Mouse (Mus musculus) midbrain, embryonic 11.5 days (tissue): ENCODE data around the gene Gm21954. TPM values are rescaled to one million over a fixed set of nuclear protein-coding genes. Genes with fewer than 3 reads are reported as not detected.

Source experiments
- ATAC-seq: fragments of 200-750 bp; cut with Nextera tagmentation; 2 replicates; pipeline ENCODE4 v1.8.0; 2017; ENCODE audit warnings: moderate TSS enrichment, moderate library complexity; ENCODE audit not compliant: low FRiP score
- DNase-seq: peaks from one replicate; pipeline ENCODE4 v3.0.0; 2015; ENCODE audit warnings: low spot score; ENCODE audit errors: missing footprints
- H3K27ac ChIP-seq: fragments of 300-500 bp; sonication (generic); 2 replicates; pipeline ENCODE4 v1.5.1; 2014; ENCODE audit warnings: low read depth, low read length
- H3K27me3 ChIP-seq: fragments of 300-500 bp; sonication (generic); 2 replicates; pipeline ENCODE4 v1.6.1; 2014; ENCODE audit warnings: mild to moderate bottlenecking, low read length, moderate library complexity, mixed read lengths; ENCODE audit not compliant: control insufficient read depth, insufficient read depth
- H3K36me3 ChIP-seq: fragments of 300-500 bp; sonication (generic); 2 replicates; pipeline ENCODE4 v1.6.1; 2014; ENCODE audit warnings: mild to moderate bottlenecking, low read length, moderate library complexity, mixed read lengths; ENCODE audit not compliant: control insufficient read depth, insufficient read depth
- H3K4me1 ChIP-seq: fragments of 300-500 bp; sonication (generic); 2 replicates; pipeline ENCODE4 v1.6.1; 2014; ENCODE audit warnings: low read length; ENCODE audit not compliant: control insufficient read depth, insufficient read depth
- H3K4me2 ChIP-seq: fragments of 300-500 bp; sonication (generic); 2 replicates; pipeline ENCODE4 v1.6.1; 2014; ENCODE audit warnings: mild to moderate bottlenecking, moderate library complexity
- H3K4me3 ChIP-seq: fragments of 300-500 bp; sonication (generic); 2 replicates; pipeline ENCODE4 v1.5.1; 2014; ENCODE audit warnings: low read depth, low read length
- H3K9ac ChIP-seq: fragments of 300-500 bp; sonication (generic); 2 replicates; pipeline ENCODE4 v1.6.1; 2014; ENCODE audit warnings: low read length
- H3K9me3 ChIP-seq: fragments of 300-500 bp; sonication (generic); 2 replicates; pipeline ENCODE4 v1.6.1; 2016; ENCODE audit warnings: low read length; ENCODE audit not compliant: control insufficient read depth
- WGBS: fragments of 180-500 bp; shearing (Covaris S2); extraction: QIAGEN DNeasy Blood & Tissue Kit; methylation state at CpG from one replicate; pipeline ENCODE4 v1.1.7; 2014; 5-methylcytosine and 5-hydroxymethylcytosine counted together
- polyA plus RNA-seq: library from polyadenylated mRNA; unstranded; fragments of >200 nt; fragmentation: Nextera tagmentation; extraction: Ambion mirVana; gene quantifications from 2 replicates; pipeline ENCODE4 v1.2.1, GENCODE M21; 2014

Gene Gm21954
- not detected in 2 replicates for polyA plus RNA-seq

GRCm38 (mm10) chr3:55472110-55472509 is at the start of gene Gm21954:
Gene Gm21954, minus strand, starts transcription at chr3:55472210.
- no peak for ATAC-seq

DNA sequence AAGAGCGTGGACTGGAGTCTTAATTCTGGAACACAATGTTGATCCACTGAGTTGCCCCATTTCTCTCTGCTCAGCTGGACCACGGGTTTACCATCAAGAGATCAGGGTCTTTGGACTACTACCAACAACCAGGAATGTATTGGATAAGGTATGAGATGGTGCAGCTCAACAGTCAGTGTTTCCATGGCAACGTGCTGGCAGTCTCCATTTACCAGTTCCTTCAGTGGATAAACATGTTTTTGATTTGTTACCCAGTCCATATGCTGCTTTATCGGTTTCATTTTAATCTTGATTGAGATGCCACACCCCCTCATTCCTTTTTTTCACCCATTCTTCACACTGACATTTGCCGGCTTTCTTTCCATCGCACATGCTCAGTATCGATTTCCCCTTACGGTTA is 49.8 kb upstream of the Gm21954 start:
- Histone ChIP-seq H3K4me2 (no peak overlapping the region), H3K27me3 (no peaks in the 10 kb centered on the region), H3K9ac (no peak overlapping the region), H3K27ac (no peak overlapping the region), H3K4me1 (peaks cover 44% of the 10 kb centered on the region), H3K36me3 (no peaks in the 10 kb centered on the region), H3K9me3 (no peaks in the 10 kb centered on the region), H3K4me3 (no peak overlapping the region)
- 74% methylated on average over 8 of the region's 8 CpGs for WGBS
- DNase-seq (no peak), ATAC-seq (no peak)

More at GRCm38 (mm10) chr3:55472110-55472509, at the start of gene Gm21954:
- no peaks in the 10 kb centered on the region for H3K36me3 ChIP-seq
- 91% methylated on average over 2 of the region's 2 CpGs for WGBS
- H3K4me1 ChIP-seq: no peaks in the 10 kb centered on the region
- DNase-seq: no peak
- no peaks in the 10 kb centered on the region for H3K27me3 ChIP-seq
- H3K4me3 ChIP-seq: no peak within 1 kb of the TSS
- no peaks in the 10 kb centered on the region for H3K9me3 ChIP-seq
- H3K4me2 ChIP-seq: no peak within 1 kb of the TSS
- no peak within 1 kb of the TSS for H3K9ac ChIP-seq
- H3K27ac ChIP-seq: no peak within 1 kb of the TSS

GRCm38 (mm10) chr3:55520240-55521180 is 48.5 kb upstream of the Gm21954 start:
- DNase-seq: peak; percentile 97
- Histone ChIP-seq H3K4me3 (no peak overlapping the region), H3K27ac (no peak overlapping the region), H3K9ac (0 out of 2 replicates have a peak overlapping the region, but pooled peaks have one; percentile 9), H3K36me3 (no peaks in the 10 kb centered on the region), H3K9me3 (no peaks in the 10 kb centered on the region), H3K4me1 (peaks cover 42% of the 10 kb centered on the region), H3K4me2 (no peak overlapping the region), H3K27me3 (no peaks in the 10 kb centered on the region)
- peak; percentile 73 for ATAC-seq
- WGBS: 20% methylated on average over 12 of the region's 12 CpGs

DNA sequence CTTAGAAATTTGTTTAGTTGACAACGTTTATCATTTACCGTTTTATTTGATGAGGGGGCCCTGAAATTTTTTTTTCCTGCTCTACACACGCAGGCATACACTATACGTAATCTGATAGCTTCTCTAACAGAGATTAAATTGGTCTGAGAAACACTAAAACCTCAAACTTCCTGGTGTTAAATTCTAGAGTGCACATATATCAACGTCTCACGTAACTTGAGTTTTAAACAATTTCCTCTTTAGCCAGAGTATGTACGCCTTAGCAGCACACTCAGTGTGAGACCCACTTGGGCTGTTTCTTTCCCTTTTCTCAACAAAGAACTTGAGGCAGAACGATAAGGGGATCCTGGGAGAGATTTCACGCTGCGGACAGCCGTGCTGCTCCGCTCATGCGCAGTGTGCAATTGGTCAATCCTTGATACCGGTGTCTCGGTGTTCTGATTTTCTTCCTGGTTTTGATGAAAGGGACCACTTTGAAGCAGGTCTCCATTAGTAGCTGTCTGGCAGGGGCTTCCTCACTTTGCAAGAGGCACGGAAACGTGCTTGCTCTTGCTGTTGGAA is 45.5 kb upstream of the Gm21954 start:
- Histone ChIP-seq H3K4me3 (no peak overlapping the region), H3K27me3 (no peaks in the 10 kb centered on the region), H3K4me1 (peaks cover 24% of the 10 kb centered on the region), H3K9me3 (no peaks in the 10 kb centered on the region), H3K4me2 (no peak overlapping the region), H3K9ac (no peak overlapping the region), H3K36me3 (no peaks in the 10 kb centered on the region), H3K27ac (no peak overlapping the region)
- 82% methylated on average over 17 of the region's 17 CpGs for WGBS
- ATAC-seq: no peak
- DNase-seq: no peak

DNA sequence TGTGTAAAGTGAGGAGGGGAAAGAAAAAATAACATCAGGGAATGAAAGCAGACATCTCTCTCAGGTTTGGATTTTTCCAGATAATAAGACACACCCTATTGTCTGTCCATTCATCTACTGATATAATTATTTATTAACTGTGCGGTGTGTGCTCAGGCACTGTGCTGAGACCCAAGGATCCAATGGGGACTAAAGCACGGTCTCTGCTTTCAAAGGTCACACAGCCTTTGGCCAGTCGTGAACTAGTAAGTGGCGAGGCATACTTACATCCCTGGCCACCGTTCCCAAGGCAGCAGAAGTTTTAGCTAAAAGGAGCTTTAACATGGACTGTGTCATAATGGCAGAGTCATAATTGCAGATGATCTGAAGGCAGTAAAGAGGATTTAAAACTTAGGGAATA is 44.0 kb upstream of the Gm21954 start:
- WGBS: 50% methylated on average over 5 of the region's 5 CpGs
- H3K4me3 ChIP-seq: no peak overlapping the region
- peaks cover 13% of the 10 kb centered on the region for H3K4me1 ChIP-seq
- no peaks in the 10 kb centered on the region for H3K9me3 ChIP-seq
- H3K27ac ChIP-seq: no peak overlapping the region
- no peak for DNase-seq
- H3K27me3 ChIP-seq: no peaks in the 10 kb centered on the region
- H3K9ac ChIP-seq: no peak overlapping the region
- H3K4me2 ChIP-seq: no peak overlapping the region
- no peak for ATAC-seq
- H3K36me3 ChIP-seq: no peaks in the 10 kb centered on the region

GRCm38 (mm10) chr3:55511658-55512057 is 39.6 kb upstream of the Gm21954 start:
- peak; percentile 65 for DNase-seq
- Histone ChIP-seq H3K4me3 (no peak overlapping the region), H3K36me3 (no peaks in the 10 kb centered on the region), H3K9ac (no peak overlapping the region), H3K4me1 (0 out of 2 replicates have a peak, but pooled peaks cover 1% of the 10 kb centered on the region), H3K27ac (no peak overlapping the region), H3K4me2 (no peak overlapping the region), H3K9me3 (no peaks in the 10 kb centered on the region), H3K27me3 (no peaks in the 10 kb centered on the region)
- 79% methylated on average over 6 of the region's 6 CpGs for WGBS
- no peak for ATAC-seq

DNA sequence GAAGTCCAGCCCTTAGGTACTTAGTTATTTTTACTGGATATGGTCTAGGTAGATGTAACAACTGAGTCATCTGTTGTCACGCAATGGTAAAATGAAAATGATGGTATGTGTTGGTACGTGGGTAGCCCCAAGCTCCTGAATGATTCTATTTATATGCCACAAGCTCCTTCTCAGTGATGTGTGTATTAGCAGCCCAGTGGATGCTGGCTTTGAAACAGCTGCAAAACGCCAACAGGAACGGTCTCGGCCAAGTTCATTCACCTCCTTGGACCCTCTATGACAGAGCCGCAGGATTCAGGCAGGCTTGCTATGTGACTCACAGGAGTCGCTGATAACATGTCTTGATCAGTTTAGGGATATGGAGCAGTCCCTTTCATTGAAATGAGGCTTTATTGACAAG is 38.2 kb upstream of the Gm21954 start:
- 92% methylated on average over 7 of the region's 7 CpGs for WGBS
- H3K4me1 ChIP-seq: no peaks in the 10 kb centered on the region
- peak; percentile 72 for DNase-seq
- H3K4me2 ChIP-seq: no peak overlapping the region
- H3K4me3 ChIP-seq: no peak overlapping the region
- H3K9me3 ChIP-seq: no peaks in the 10 kb centered on the region
- no peak overlapping the region for H3K9ac ChIP-seq
- no peak for ATAC-seq
- H3K27me3 ChIP-seq: no peaks in the 10 kb centered on the region
- no peak overlapping the region for H3K27ac ChIP-seq
- H3K36me3 ChIP-seq: no peaks in the 10 kb centered on the region

DNA sequence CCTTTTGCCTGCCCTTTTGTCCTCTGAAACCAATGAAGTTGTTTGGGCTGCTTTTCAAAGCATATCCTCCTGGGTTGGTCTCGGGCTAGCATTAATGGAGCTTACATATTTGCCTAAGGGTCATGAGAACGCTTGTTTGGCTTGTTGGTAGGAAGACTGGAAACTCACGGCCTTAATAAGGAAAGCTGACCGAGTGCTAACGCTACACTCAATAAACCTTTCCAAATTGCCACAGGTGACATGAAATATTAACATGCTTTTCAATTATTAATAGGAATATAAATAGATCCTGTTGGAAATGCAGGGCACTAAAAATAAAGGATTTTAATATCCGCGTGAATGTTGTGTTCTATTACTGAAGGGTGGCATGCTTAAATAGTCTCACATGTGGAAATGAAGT is 27.3 kb upstream of the Gm21954 start:
- Histone ChIP-seq H3K27ac (no peak overlapping the region), H3K27me3 (no peaks in the 10 kb centered on the region), H3K36me3 (no peaks in the 10 kb centered on the region), H3K9me3 (no peaks in the 10 kb centered on the region), H3K4me1 (peaks cover 6% of the 10 kb centered on the region; the same call in 1 of the 2 replicates), H3K9ac (no peak overlapping the region), H3K4me2 (no peak overlapping the region), H3K4me3 (no peak overlapping the region)
- 93% methylated on average over 7 of the region's 7 CpGs for WGBS
- ATAC-seq (no peak), DNase-seq (no peak)

- Histone ChIP-seq H3K4me3 (no peak overlapping the region), H3K4me1 (peaks cover 6% of the 10 kb centered on the region; the same call in 1 of the 2 replicates), H3K27ac (no peak overlapping the region), H3K27me3 (no peaks in the 10 kb centered on the region), H3K4me2 (no peak overlapping the region), H3K36me3 (no peaks in the 10 kb centered on the region), H3K9ac (no peak overlapping the region), H3K9me3 (no peaks in the 10 kb centered on the region; the same call in 1 of the 2 replicates)
- ATAC-seq (no peak), DNase-seq (no peak)
- WGBS: 78% methylated on average over 9 of the region's 9 CpGs
Observed at GRCm38 (mm10) chr3:55496462-55496941, 24.5 kb upstream of the Gm21954 start.
